Mouse (Mus musculus): Measurements from ENCODE around the gene Mybl2. TPM values are rescaled to one million over a fixed set of nuclear protein-coding genes. Genes with fewer than 3 reads are reported as not detected.

Mybl2 gene
- total and polyA plus RNA-seq, 3 experiments = 60.8 to 145 TPM; not detected in 1

DNA sequence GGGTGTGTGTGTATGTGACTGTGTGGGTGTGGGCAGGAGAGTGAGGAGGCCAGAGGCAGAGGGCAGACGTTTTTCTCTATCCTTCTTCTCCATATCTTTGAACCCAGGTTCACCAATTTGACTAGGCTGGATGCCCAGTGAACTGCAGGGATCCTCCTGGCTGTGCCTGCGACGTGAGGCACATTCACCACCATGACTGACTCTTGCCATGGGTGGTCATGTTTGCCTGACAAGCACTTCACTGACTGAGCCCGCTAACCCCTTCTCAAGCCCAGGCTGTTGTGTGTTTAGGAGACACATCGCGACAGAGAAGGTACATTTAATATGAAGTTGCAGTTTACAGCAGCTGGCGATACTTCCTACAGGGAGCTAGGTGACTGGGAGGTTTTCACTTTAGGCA, 47.7 kb downstream of the Mybl2 start:
- no peaks in the 10 kb centered on the region for H3K27me3 ChIP-seq (ENCODE audit: control insufficient read depth in 1 of 2, insufficient read depth in 2 of 2, low read length in 2 of 2)
- no peak for DNase-seq (ENCODE audit: low read depth, low spot score)
- H3K4me1 ChIP-seq (ENCODE audit: control insufficient read depth in 1 of 2, insufficient read depth in 2 of 2, low read length in 2 of 2) = 0 out of 4 replicates have a peak, but pooled peaks cover 0 to 2% of the 10 kb centered on the region in 2 experiments
- H3K79me2 ChIP-seq (ENCODE audit: control insufficient read depth, insufficient read depth, low read length, poor library complexity) = no peaks in the 10 kb centered on the region
- TF ChIP-seq NELFE (IDR thresholded peaks at IDR 0.05; ENCODE audit: low read depth, low read length) (no peak), SMC3 (IDR thresholded peaks at IDR 0.05; ENCODE audit: low read depth, low read length) (no peak), ELF1 (IDR thresholded peaks at IDR 0.05; ENCODE audit: low read depth, low read length) (no peak), ZMIZ1 (IDR thresholded peaks at IDR 0.05; ENCODE audit: low read depth, low read length) (no peak), POLR2AphosphoS2 (IDR thresholded peaks at IDR 0.05; ENCODE audit: low read length) (no peak), MYC (IDR thresholded peaks at IDR 0.05; ENCODE audit: low read depth, low read length) (no peak), POLR2AphosphoS5 (IDR thresholded peaks at IDR 0.05; ENCODE audit: borderline replicate concordance, low read depth, low read length) (no peak), E2F4 (IDR thresholded peaks at IDR 0.05; ENCODE audit: borderline replicate concordance, low read depth, low read length) (no peak), MEF2A (IDR thresholded peaks at IDR 0.05; ENCODE audit: extremely low read depth, insufficient replicate concordance, low read depth, low read length, poor library complexity, severe bottlenecking) (no peak), SIN3A (IDR thresholded peaks at IDR 0.05; ENCODE audit: low read length) (no peak), GATA1 (IDR thresholded peaks at IDR 0.05; ENCODE audit: low read depth, low read length) (no peak), MAX (IDR thresholded peaks at IDR 0.05; ENCODE audit: low read length) (no peak), BHLHE40 (IDR thresholded peaks at IDR 0.05; ENCODE audit: borderline replicate concordance, low read depth, low read length) (no peak), USF1 (IDR thresholded peaks at IDR 0.05; ENCODE audit: low read depth, low read length) (no peak), UBTF (IDR thresholded peaks at IDR 0.05; ENCODE audit: borderline replicate concordance, insufficient read depth, low read depth, low read length) (no peak)
- H3K27ac ChIP-seq (ENCODE audit: control insufficient read depth, low read depth, low read length) = no peak overlapping the region
- H3K4me3 ChIP-seq (ENCODE audit: control insufficient read depth in 1 of 2, insufficient read depth in 1 of 2, low read depth in 2 of 2, low read length in 2 of 2) = no peak overlapping the region
- H3K36me3 ChIP-seq (ENCODE audit: control insufficient read depth in 1 of 2, insufficient read depth in 2 of 2, low read length in 2 of 2) = no peaks in the 10 kb centered on the region
- no peaks in the 10 kb centered on the region for H3K9me3 ChIP-seq (replicated peaks; ENCODE audit: insufficient read depth, low read length)
- no peak overlapping the region for H3K9ac ChIP-seq (ENCODE audit: control insufficient read depth, low read depth, low read length, poor library complexity, severe bottlenecking)

GRCm38 (mm10) chr2:163102900-163103653, 48.6 kb downstream of the Mybl2 start:
- no peaks in the 10 kb centered on the region for H3K9me3 ChIP-seq (replicated peaks; ENCODE audit: insufficient read depth, low read length)
- H3K9ac ChIP-seq (ENCODE audit: control insufficient read depth, low read depth, low read length, poor library complexity, severe bottlenecking) = no peak overlapping the region
- no peaks in the 10 kb centered on the region for H3K27me3 ChIP-seq (ENCODE audit: control insufficient read depth in 1 of 2, insufficient read depth in 2 of 2, low read length in 2 of 2)
- DNase-seq (ENCODE audit: low read depth, low spot score) = no peak
- 0 out of 4 replicates have a peak, but pooled peaks cover 0 to 2% of the 10 kb centered on the region in 2 experiments for H3K4me1 ChIP-seq (ENCODE audit: control insufficient read depth in 1 of 2, insufficient read depth in 2 of 2, low read length in 2 of 2)
- H3K36me3 ChIP-seq (ENCODE audit: control insufficient read depth in 1 of 2, insufficient read depth in 2 of 2, low read length in 2 of 2) = no peaks in the 10 kb centered on the region
- H3K79me2 ChIP-seq (ENCODE audit: control insufficient read depth, insufficient read depth, low read length, poor library complexity) = no peaks in the 10 kb centered on the region
- no peak for TF ChIP-seq HCFC1 (IDR thresholded peaks at IDR 0.05; ENCODE audit: low read depth, low read length)
- no peak for TF ChIP-seq GATA1 (IDR thresholded peaks at IDR 0.05; ENCODE audit: low read depth, low read length)
- TF ChIP-seq USF2 (IDR thresholded peaks at IDR 0.05; ENCODE audit: borderline replicate concordance in 1 of 2, insufficient read depth in 1 of 2, low read depth in 1 of 2, low read length in 2 of 2) = no peak
- TF ChIP-seq POLR2AphosphoS5 (IDR thresholded peaks at IDR 0.05; ENCODE audit: borderline replicate concordance, low read depth, low read length) = no peak
- no peak for TF ChIP-seq ETS1 (IDR thresholded peaks at IDR 0.05; ENCODE audit: low read depth, low read length)
- no peak for TF ChIP-seq MYC (IDR thresholded peaks at IDR 0.05; ENCODE audit: low read depth, low read length)
- no peak for TF ChIP-seq ZMIZ1 (IDR thresholded peaks at IDR 0.05; ENCODE audit: low read depth, low read length)
- no peak for TF ChIP-seq JUND (IDR thresholded peaks at IDR 0.05; ENCODE audit: low read depth, low read length)
- no peak for TF ChIP-seq MAX (IDR thresholded peaks at IDR 0.05; ENCODE audit: low read length)
- TF ChIP-seq SIN3A (IDR thresholded peaks at IDR 0.05; ENCODE audit: low read length) = no peak
- no peak for TF ChIP-seq GABPA (IDR thresholded peaks at IDR 0.05; ENCODE audit: low read depth, low read length)
- no peak for TF ChIP-seq TAL1 (IDR thresholded peaks at IDR 0.05; ENCODE audit: low read length)
- TF ChIP-seq SMC3 (IDR thresholded peaks at IDR 0.05; ENCODE audit: low read depth, low read length) = no peak
- no peak for TF ChIP-seq CTCF (IDR thresholded peaks at IDR 0.05 in 2 of 3, conservative IDR thresholded peaks at IDR 0.05 in 1 of 3; ENCODE audit: control insufficient read depth in 1 of 3, insufficient read depth in 1 of 3, low read depth in 2 of 3, low read length in 3 of 3, poor library complexity in 1 of 3, severe bottlenecking in 1 of 3)
- no peak for TF ChIP-seq RCOR1 (IDR thresholded peaks at IDR 0.05; ENCODE audit: low read depth, low read length)
- no peak for TF ChIP-seq KAT2A (conservative IDR thresholded peaks at IDR 0.05; ENCODE audit: low read depth, low read length)
- no peak for TF ChIP-seq NELFE (IDR thresholded peaks at IDR 0.05; ENCODE audit: low read depth, low read length)
- TF ChIP-seq POLR2AphosphoS2 (IDR thresholded peaks at IDR 0.05; ENCODE audit: low read length) = no peak
- TF ChIP-seq BHLHE40 (IDR thresholded peaks at IDR 0.05; ENCODE audit: borderline replicate concordance, low read depth, low read length) = no peak
- no peak overlapping the region for H3K27ac ChIP-seq (ENCODE audit: control insufficient read depth, low read depth, low read length)
- H3K4me3 ChIP-seq (ENCODE audit: control insufficient read depth in 1 of 2, insufficient read depth in 1 of 2, low read depth in 2 of 2, low read length in 2 of 2) = no peak overlapping the region

Measured in MEL (cell line).